Mouse (Mus musculus): ENCODE data around the gene Fktn. TPM values are rescaled to one million over a fixed set of nuclear protein-coding genes. Genes with fewer than 3 reads are reported as not detected.
"Not testable (repeated sequence)": the region's sequence is repeated elsewhere in the genome, so short reads cannot be mapped to it uniquely, and the experiment has no call there.

Gene Fktn
- polyA plus RNA-seq (2012; rRNA removed), result 2.3 TPM in 2 replicates

GRCm38 (mm10) chr4:53713704-53714050 lies at the start of gene Fktn:
Fktn (plus strand) TSS chr4:53713998.
- Histone ChIP-seq H3K4me1 (replicated peaks; ENCODE audit: control insufficient read depth, insufficient read depth, low read length) (peaks cover 2% of the 10 kb centered on the region; the same call in 1 of the 2 replicates), H3K27ac (ENCODE audit: control insufficient read depth, insufficient read depth, low read length) (no peak within 1 kb of the TSS), H3K36me3 (ENCODE audit: control insufficient read depth, insufficient read depth, low read length) (no peaks in the 10 kb centered on the region), H3K27me3 (ENCODE audit: control insufficient read depth, insufficient read depth, low read length) (no peaks in the 10 kb centered on the region), H3K4me3 (ENCODE audit: control insufficient read depth, insufficient read depth, low read length) (peak within 1 kb of the TSS; percentile 86)
- DNase-seq, result no peak
- 6% methylated on average over 7 of the region's 7 CpGs for WGBS
- TF ChIP-seq CTCF (IDR thresholded peaks at IDR 0.05; ENCODE audit: borderline replicate concordance, control insufficient read depth, extremely low read depth, insufficient read depth, low read length, poor library complexity), result no peak
- TF ChIP-seq POLR2A (IDR thresholded peaks at IDR 0.05; ENCODE audit: control insufficient read depth, extremely low read depth, insufficient read depth, low read length, poor library complexity), result no peak

DNA sequence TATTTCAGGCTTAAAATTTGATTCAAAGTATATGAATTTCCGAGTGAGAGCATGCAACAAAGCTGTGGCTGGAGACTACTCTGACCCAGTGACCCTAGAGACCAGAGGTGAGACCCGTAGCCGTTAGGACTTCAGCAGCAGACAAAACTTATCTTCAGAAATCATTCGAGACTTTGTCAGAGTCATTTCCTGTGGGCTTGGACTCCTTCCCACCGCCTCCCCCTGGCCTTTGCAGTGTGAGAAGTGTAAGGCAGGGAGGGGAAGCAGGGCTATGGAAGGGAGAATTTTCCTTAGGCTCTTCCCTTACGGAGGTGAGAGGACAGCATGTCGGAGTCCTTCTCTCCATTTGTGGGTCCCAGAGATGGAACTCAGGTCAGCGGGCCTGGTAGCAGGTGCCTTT lies 31.7 kb upstream of the Fktn start:
- no peak overlapping the region for H3K27ac ChIP-seq (ENCODE audit: control insufficient read depth, insufficient read depth, low read length)
- no peaks in the 10 kb centered on the region for H3K4me1 ChIP-seq (replicated peaks; ENCODE audit: control insufficient read depth, insufficient read depth, low read length)
- H3K36me3 ChIP-seq (ENCODE audit: control insufficient read depth, insufficient read depth, low read length), result no peaks in the 10 kb centered on the region
- TF ChIP-seq POLR2A (IDR thresholded peaks at IDR 0.05; ENCODE audit: control insufficient read depth, extremely low read depth, insufficient read depth, low read length, poor library complexity) (no peak), CTCF (IDR thresholded peaks at IDR 0.05; ENCODE audit: borderline replicate concordance, control insufficient read depth, extremely low read depth, insufficient read depth, low read length, poor library complexity) (no peak)
- H3K4me3 ChIP-seq (ENCODE audit: control insufficient read depth, insufficient read depth, low read length), result no peak overlapping the region
- DNase-seq, result no peak
- H3K27me3 ChIP-seq (ENCODE audit: control insufficient read depth, insufficient read depth, low read length), result no peaks in the 10 kb centered on the region
- 27% methylated on average over 8 of the region's 8 CpGs for WGBS

- WGBS, result 96% methylated on average over 4 of the region's 4 CpGs
- no peaks in the 10 kb centered on the region for H3K4me1 ChIP-seq (replicated peaks; ENCODE audit: control insufficient read depth, insufficient read depth, low read length)
- H3K27ac ChIP-seq (ENCODE audit: control insufficient read depth, insufficient read depth, low read length), result no peak overlapping the region
- TF ChIP-seq POLR2A (IDR thresholded peaks at IDR 0.05; ENCODE audit: control insufficient read depth, extremely low read depth, insufficient read depth, low read length, poor library complexity) (no peak), CTCF (IDR thresholded peaks at IDR 0.05; ENCODE audit: borderline replicate concordance, control insufficient read depth, extremely low read depth, insufficient read depth, low read length, poor library complexity) (no peak)
- no peaks in the 10 kb centered on the region for H3K27me3 ChIP-seq (ENCODE audit: control insufficient read depth, insufficient read depth, low read length)
- no peaks in the 10 kb centered on the region for H3K36me3 ChIP-seq (ENCODE audit: control insufficient read depth, insufficient read depth, low read length)
- H3K4me3 ChIP-seq (ENCODE audit: control insufficient read depth, insufficient read depth, low read length), result no peak overlapping the region
- DNase-seq, result no peak
These were observed 24.8 kb upstream of the Fktn start for GRCm38 (mm10) chr4:53688965-53689364.

DNA sequence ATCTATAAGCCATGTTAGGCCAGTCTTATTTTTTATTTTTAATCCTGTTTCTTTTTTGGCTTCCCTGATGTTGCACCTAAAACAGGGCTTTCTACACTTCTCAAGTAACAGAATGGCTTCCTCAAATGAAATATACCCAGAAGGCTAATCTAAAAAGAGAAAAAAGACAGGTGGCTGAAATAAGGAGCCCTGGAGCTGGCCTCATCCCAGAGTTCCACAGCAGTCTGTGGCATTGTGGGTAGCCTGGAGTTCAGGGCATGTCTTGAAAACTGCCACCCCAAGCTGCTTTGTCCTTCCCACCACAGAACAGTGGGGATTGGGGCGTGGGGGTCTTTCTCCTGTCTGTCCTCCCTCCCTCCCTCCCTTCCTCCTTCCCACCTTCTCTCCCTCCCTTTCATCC lies 22.4 kb upstream of the Fktn start:
- Histone ChIP-seq H3K27ac (ENCODE audit: control insufficient read depth, insufficient read depth, low read length) (no peak overlapping the region), H3K4me1 (replicated peaks; ENCODE audit: control insufficient read depth, insufficient read depth, low read length) (no peaks in the 10 kb centered on the region), H3K4me3 (ENCODE audit: control insufficient read depth, insufficient read depth, low read length) (no peak overlapping the region), H3K27me3 (ENCODE audit: control insufficient read depth, insufficient read depth, low read length) (no peaks in the 10 kb centered on the region), H3K36me3 (ENCODE audit: control insufficient read depth, insufficient read depth, low read length) (no peaks in the 10 kb centered on the region)
- DNase-seq, result no peak
- TF ChIP-seq POLR2A (IDR thresholded peaks at IDR 0.05; ENCODE audit: control insufficient read depth, extremely low read depth, insufficient read depth, low read length, poor library complexity) (no peak), CTCF (IDR thresholded peaks at IDR 0.05; ENCODE audit: borderline replicate concordance, control insufficient read depth, extremely low read depth, insufficient read depth, low read length, poor library complexity) (no peak)
- 88% methylated on average over 1 of the region's 1 CpGs for WGBS

DNA sequence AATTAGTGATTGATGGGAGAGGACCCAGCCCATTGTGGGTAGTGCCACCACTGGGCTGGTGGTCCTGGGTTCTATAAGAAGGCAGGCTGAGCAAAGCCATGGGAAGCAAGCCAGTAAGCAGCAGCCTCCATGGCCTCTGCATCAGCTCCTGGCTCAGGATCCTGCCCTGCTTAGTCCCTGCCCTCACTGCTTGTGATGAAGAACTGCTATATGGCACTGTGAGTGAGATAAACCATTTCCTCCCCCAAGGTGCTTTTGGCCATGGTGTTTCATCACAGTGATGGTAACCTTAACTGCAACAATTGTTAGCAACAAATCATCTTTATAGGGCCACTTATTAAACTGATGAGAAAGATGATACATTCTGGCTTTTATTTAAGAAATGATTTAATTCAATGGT lies 4.6 kb upstream of the Fktn start:
- not testable (repeated sequence) for H3K4me3 ChIP-seq (ENCODE audit: control insufficient read depth, insufficient read depth, low read length); DNase-seq; H3K27ac ChIP-seq (ENCODE audit: control insufficient read depth, insufficient read depth, low read length); H3K36me3 ChIP-seq (ENCODE audit: control insufficient read depth, insufficient read depth, low read length); H3K27me3 ChIP-seq (ENCODE audit: control insufficient read depth, insufficient read depth, low read length); H3K4me1 ChIP-seq (replicated peaks; ENCODE audit: control insufficient read depth, insufficient read depth, low read length)

- no peak for DNase-seq
- no peak overlapping the region for H3K27ac ChIP-seq (ENCODE audit: control insufficient read depth, insufficient read depth, low read length)
- no peaks in the 10 kb centered on the region for H3K27me3 ChIP-seq (ENCODE audit: control insufficient read depth, insufficient read depth, low read length)
- H3K4me3 ChIP-seq (ENCODE audit: control insufficient read depth, insufficient read depth, low read length), result no peak overlapping the region
- 42% methylated on average over 2 of the region's 2 CpGs for WGBS
- H3K36me3 ChIP-seq (ENCODE audit: control insufficient read depth, insufficient read depth, low read length), result no peaks in the 10 kb centered on the region
- TF ChIP-seq POLR2A (IDR thresholded peaks at IDR 0.05; ENCODE audit: control insufficient read depth, extremely low read depth, insufficient read depth, low read length, poor library complexity), result no peak
- no peak for TF ChIP-seq CTCF (IDR thresholded peaks at IDR 0.05; ENCODE audit: borderline replicate concordance, control insufficient read depth, extremely low read depth, insufficient read depth, low read length, poor library complexity)
- peaks cover 2% of the 10 kb centered on the region; the same call in 1 of the 2 replicates for H3K4me1 ChIP-seq (replicated peaks; ENCODE audit: control insufficient read depth, insufficient read depth, low read length)
These were observed 3.8 kb upstream of the Fktn start for GRCm38 (mm10) chr4:53710021-53710420.

- H3K27ac ChIP-seq (ENCODE audit: control insufficient read depth, insufficient read depth, low read length), result no peak overlapping the region
- H3K4me3 ChIP-seq (ENCODE audit: control insufficient read depth, insufficient read depth, low read length), result no peak overlapping the region
- H3K4me1 ChIP-seq (replicated peaks; ENCODE audit: control insufficient read depth, insufficient read depth, low read length), result peaks cover 2% of the 10 kb centered on the region; the same call in 1 of the 2 replicates
- TF ChIP-seq CTCF (IDR thresholded peaks at IDR 0.05; ENCODE audit: borderline replicate concordance, control insufficient read depth, extremely low read depth, insufficient read depth, low read length, poor library complexity) (no peak), POLR2A (IDR thresholded peaks at IDR 0.05; ENCODE audit: control insufficient read depth, extremely low read depth, insufficient read depth, low read length, poor library complexity) (no peak)
- DNase-seq, result no peak
- H3K36me3 ChIP-seq (ENCODE audit: control insufficient read depth, insufficient read depth, low read length), result no peaks in the 10 kb centered on the region
- 93% methylated on average over 6 of the region's 6 CpGs for WGBS
- no peaks in the 10 kb centered on the region for H3K27me3 ChIP-seq (ENCODE audit: control insufficient read depth, insufficient read depth, low read length)
These were observed 3.1 kb upstream of the Fktn start for GRCm38 (mm10) chr4:53710555-53711328.

Data from thymus, adult 2 months (tissue).